Mouse (Mus musculus): ENCODE data around the gene Arrb1. TPM values are rescaled to one million over a fixed set of nuclear protein-coding genes. Genes with fewer than 3 reads are reported as not detected.

Gene Arrb1
- total RNA-seq, 2 experiments from 2014 or later, result 147 to 150 TPM

DNA sequence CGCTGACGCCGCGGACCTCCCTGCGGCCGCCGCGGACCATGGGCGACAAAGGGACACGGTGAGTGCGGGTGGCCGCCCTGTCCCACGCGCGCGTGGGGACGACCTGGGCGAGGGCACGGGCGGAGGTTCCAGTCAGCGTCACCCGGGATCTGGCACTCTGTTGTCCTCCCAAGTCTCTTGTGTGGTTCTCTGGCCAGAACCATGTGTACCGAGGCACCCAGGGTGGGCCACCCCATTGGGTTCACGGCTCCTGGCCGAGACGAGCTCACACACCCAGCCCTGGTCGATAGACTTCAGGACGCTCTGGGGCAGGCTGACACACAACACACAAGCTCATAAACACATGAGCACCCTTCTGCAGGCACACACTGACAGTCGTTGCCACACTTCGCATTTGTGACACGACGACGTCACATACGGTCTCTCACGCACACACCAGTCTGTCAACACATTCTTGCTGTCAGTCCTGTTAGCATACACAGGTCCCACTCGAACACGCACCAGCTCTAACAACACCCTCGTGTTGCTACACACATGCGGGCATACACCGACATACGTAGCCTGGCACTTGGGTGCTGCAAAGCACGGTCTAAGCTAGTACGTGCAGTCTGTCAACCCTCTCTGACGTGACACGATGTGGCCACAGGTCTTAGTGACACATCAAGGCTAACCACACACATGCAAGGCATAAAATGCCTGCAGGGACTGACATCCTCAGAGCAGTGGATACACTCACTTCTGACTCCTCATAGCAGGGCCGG, 655 bp downstream of the Arrb1 start:
- DNase-seq, result no peak
- intact Hi-C loops (cut with DNase I), result no loop called here

DNA sequence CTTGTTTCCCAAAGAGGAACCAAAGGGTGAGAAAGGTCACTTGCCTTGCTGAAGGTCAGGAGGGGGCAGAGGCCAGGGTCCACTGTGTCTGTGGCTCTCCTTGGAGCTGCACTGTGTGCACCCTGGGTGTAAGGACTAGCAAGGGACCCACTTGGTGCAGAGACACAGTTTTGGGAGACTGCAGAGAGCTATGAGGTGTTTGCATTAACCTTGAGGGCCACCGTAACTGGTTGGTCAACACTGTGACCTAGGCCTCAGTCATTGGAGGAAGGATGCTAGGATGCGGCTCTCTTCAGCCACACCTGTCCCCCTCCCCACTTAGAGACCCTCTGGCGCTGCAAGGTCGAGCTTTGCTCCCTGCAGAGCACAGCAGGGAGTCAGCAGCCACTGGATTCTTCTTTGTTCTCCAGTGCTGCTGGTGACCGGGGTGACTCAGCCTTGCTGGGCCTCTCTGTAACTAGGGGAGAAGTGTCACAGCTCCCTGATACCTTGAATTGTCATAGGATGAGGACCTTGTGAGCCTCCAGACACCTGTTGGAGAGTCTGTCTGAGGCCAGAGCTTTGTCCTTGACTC, 2.0 kb downstream of the Arrb1 start:
- intact Hi-C loops (cut with DNase I), result no loop called here
- no peak for DNase-seq

DNA sequence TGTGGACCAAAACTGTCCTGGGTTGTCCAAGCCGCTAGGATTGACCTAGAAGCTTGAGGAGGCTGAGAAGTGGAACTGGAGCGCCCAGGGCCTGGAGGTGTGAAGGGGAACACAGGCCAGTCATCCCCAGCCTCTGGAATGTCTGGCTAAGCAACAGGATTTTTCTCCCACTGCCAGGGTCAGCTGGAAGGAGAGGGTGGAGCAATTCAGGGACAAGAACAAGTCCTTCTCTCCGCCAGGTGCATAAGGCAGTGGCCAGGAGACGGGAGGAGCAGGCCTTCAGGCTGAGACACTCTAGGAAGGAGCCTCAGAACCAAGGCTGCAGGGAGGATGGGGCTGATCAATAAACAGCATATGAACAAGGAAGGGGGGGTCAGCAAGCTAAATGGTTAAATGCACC, 3.2 kb downstream of the Arrb1 start:
- intact Hi-C loops (cut with DNase I), result no loop called here
- DNase-seq, result no peak

DNA sequence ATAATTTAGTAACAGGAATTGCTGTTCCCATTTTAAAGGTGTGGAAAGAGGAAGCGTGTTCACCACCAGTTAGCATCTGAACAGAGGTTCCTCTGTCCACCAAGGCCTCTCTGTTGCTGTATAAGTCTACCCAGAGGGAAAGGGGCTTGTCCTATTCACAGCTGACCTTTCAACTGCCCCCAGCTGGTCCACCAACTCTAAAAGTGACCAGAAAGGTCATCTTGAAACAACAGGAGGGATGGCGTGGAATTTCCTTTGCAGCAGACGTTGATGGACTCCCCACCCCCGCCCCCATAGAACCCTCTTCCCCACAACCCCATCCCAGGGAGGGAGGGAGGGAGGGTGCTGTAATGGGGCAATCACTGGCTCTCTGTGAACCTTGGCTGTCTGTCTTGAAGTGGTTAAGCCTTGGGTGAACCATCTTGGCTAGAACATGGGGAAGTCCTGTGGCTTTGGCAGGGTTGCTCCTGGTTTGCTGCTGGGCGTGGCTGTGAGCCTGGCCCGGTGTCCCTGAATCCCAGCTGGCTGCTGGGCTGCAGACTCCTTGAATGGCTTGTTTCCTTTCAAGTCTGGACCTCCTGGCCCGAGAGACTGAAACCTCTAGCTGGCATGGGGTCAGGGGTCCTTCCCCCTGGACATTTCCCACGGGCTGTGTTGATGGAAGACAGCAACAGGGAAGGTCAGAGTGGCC, 4.1 kb downstream of the Arrb1 start:
- peak; percentile 47 for DNase-seq
- intact Hi-C loops (cut with DNase I), result no loop called here

DNA sequence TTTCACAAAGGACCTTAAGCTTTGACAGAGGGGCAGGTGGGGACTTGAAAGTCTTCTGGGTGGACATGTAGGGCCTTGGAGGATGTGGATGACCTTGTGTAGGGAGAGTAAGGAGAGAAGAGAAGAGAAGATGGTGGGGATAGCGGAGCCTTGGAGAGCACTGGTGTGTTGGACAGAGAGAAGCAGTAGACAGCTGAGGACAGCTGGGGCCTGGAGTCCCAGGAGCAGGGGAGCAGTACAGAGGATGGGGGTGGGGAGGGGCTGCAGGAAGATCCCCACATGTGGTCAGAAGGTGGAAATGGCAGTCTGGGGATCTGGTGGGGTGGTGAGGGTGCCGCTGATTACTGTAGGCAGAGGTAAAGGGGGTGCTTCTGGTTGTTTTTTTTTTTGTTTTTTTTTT, 4.8 kb downstream of the Arrb1 start:
- intact Hi-C loops (cut with DNase I), result no loop called here
- no peak for DNase-seq

DNA sequence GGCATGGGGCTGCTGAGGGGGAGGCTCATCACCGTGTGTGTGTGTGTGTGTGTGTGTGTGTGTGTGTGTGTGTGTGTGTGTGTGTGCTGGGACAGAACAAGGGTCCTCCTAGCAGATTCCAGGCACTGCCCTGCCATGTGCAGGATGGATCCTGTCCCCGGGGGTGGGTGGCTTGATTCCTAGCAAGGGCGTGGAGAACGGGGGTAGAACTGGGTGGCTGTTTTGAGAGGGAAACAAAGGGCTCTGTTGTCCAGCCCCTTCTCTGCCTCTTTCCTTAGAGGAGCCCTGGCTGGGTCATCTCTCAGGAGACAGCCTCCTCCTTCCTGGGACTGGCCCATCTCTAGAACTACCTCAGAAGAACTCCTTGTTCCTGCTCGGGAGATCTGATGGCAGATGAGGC, 5.9 kb downstream of the Arrb1 start:
- DNase-seq, result no peak
- intact Hi-C loops (cut with DNase I), result no loop called here

DNA sequence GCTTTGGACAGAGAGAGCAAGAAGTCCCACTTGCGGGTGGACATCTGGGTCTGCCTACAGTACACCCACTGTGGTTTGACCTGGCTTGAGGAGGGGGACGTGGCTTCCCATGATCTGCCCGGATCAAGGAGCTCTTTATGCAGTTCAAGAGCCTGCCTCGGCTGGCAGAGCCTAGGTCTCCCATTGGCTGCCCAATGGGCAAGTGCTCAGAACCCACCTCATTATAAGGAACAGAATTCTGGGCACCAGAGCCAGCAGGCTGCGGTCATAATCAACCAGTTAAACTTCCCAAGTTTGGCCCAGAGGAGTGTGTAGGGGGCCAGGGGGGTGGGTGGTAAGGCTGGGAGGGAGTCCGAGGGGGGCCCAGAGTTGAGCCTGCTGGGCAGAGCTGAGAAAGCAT, 9.0 kb downstream of the Arrb1 start:
- intact Hi-C loops (cut with DNase I), result no loop called here
- DNase-seq, result peak; percentile 33

DNA sequence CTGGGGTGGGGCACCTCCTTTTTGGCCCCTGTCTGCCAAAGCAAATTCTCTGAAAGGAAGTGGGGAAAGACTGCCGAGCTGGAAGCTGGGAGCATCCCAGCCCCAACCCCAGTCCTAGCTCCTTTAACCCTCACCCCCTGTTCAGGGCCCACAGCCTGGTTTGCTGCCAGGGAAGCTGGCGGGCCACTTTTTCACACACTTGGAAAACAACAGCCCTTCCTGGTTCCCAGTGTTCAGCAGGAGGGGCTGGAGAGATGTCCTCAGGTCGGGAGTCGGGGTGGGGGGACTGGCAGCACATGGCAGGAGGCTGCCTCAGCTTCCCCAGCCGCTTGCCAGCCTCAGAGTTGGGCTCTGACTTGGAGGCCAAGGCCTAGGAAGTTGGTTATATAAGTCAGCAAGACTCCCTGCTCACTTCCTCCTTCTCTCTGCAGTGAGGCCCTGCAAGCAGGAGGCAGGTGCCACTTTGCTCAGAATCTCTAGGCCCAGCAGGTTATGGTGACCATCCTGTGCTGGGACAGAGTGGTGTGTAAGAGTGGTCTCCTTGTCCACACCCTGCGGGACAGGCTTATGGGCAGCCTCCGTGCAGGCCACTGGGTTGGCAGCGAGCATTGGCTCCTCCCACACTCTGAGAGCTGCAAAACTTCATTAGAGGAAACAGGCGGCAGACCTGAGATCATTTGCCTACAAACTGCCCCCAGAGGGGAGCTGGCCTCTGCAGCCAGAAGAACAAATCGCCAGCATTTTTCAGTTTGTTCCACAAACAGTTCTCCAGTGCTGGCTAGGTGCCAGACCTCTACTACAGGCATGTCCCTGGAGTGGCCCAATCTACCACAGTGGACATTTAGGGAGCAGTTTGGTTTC, 10.8 kb downstream of the Arrb1 start:
- intact Hi-C loops (cut with DNase I), result no loop called here

DNA sequence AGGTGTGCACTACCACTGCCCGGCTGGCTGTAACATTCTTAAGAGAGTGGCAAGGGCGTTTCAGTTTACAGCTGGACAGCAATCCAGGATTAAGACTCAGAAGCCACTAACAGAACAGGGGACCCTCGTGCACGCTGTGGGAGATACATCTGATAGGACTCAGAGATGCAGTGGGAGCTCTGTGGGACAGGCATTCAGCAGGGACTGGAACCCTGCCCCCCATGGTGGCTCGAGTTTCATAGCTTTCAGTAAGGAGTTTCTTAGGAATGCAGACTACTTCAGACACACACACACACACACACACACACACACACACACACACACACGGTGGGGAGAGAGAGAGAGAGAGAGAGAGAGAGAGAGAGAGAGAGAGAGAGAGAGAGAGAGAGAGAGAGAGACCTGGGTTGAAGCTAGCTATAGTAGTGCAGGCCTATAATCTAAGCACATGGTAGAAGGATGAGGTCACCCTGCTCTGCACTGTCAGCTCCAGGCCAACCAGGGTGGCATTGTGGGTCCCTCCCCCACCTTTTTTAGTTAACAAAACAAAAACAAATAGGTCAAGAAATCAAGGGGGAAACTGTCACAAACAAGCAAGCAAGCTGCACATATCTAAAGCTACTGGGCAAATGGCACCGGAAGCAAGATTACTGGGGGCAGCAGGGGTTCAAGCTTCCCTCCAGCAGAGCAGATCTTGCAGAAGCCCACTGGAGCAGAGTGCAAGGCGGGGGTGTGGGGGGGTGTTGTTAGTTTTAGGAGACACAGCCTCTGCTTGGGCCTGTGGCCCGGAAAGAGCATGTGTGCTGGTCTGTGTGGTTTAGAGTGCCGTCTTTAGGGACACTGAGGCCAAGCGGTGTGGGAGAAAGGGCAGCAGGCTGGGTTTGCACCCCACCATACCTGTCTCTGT, 12.6 kb downstream of the Arrb1 start:
- intact Hi-C loops (cut with DNase I), result no loop called here
- no peak for DNase-seq

More for the DNA sequence above, 10.8 kb downstream of the Arrb1 start:
- DNase-seq, result peak; percentile 62

DNA sequence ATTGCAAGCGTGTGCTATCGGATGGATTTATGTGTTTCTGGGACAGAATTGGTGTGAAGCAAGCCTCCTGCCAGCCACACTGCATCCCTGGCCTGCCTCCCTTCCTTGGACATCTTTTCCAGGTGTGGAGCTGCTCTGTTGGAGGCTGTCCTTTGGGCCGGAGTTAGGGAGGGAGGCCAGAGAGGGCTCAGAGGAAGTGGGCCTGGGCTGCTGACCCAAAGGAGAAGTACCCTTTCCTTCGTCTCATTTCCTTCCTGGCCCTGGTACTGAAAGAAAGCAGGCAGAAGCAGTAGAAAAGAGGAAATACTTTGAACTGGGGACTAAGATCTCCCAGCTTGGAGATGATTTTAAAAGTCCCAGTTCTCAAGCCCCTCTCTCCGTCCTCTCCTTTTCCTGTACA, 14.4 kb downstream of the Arrb1 start:
- intact Hi-C loops (cut with DNase I), result loop anchor here (5.0 kb wide), 1 partner anchor 597 kb away; no protein-coding TSS in a partner anchor
- DNase-seq, result no peak

DNA sequence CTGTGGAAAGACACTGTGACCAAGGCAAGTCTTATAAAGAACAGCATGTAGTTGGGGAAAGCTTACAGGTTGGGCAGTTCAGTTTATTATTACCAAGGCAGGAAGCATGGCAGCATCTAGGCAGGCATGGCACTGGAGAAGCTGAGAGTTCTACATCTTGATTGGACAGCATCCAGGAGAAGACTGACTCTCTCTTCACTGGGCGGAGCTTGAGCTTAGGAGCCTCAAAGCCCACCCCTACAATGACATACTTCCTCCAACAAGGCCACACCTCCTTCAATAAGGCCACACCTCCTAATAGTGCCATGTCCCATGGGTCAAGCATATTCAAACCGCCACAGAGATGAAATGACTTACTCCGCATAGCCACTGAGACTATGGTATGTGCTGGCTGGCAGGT, 16.4 kb downstream of the Arrb1 start:
- DNase-seq, result no peak
- intact Hi-C loops (cut with DNase I), result loop anchor here (5.0 kb wide), 1 partner anchor 599 kb away; no protein-coding TSS in a partner anchor

DNA sequence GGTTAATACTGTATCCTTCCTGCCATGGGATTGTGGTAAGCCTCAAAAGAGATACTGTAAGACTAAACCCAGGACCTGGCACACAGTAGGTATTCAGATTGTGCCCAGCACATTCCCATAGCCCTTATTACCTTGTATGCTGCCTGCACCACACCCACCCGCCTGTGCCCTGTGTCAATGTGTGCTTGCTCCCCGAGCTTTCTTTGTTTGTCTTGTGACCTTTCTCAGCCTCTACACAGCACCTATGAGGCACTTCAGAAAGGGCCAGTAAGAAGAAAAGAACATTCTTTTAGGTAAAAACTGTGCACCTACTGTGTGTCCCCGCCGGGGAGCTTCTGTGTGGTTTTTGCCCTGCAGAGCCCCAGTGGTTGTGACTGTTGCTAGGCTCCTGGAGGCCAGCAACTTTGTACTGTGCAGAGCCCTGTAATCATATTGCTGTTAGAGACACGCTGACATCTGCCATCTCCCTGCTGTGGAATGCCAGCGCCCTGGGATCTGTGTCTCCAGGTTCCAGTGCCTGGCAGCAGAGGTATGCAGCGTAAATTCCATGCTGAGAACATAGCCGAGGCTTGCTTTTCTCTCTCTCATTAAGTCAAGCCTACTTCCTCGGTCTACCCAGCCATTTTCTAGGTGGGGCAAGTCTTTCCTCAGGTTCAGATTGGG, 18.1 kb downstream of the Arrb1 start:
- DNase-seq, result no peak
- intact Hi-C loops (cut with DNase I), result loop anchor here (5.0 kb wide), 1 partner anchor 601 kb away; no protein-coding TSS in a partner anchor

DNA sequence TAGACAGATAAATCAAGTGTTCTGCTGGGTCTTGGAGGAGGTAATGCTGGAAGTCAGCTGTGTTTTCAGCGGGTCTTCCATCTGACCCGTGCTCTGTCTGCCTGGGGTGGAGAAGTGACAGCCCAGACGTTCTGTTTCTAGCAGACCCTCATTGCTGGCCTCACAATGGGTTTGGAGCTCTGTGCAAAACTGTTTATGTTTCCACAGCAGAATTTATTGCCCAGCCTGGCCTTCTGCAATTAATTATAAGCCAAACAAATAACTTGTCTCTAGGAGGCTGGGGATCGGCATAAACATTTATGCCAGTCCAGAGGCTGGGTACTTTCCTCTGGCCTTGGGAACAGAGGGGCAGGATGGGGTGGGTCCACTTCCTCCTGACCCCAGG, 18.6 kb downstream of the Arrb1 start:
- intact Hi-C loops (cut with DNase I), result loop anchor here (5.0 kb wide), 1 partner anchor 602 kb away; no protein-coding TSS in a partner anchor
- DNase-seq, result no peak

DNA sequence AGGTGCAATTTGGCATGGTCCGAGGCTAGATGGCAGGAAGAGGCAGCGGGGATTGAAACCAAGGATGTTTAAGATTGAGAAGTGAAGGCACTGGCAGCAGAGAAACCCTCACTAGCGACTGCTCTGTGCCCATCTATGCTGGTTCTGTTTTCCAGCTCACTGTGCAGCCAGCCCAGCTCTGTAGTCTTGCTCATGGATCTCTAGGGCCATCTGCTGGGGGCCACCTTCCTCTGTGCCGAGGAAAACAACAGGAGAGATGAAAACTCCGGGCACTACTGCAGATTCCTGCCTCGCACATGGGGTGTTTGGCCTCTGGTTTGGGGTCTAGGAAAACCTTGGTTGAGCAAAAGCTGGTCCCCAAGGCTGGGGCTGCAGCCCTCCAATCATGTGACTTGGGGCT, 20.6 kb downstream of the Arrb1 start:
- peak; percentile 61 for DNase-seq
- intact Hi-C loops (cut with DNase I), result no loop called here

DNA sequence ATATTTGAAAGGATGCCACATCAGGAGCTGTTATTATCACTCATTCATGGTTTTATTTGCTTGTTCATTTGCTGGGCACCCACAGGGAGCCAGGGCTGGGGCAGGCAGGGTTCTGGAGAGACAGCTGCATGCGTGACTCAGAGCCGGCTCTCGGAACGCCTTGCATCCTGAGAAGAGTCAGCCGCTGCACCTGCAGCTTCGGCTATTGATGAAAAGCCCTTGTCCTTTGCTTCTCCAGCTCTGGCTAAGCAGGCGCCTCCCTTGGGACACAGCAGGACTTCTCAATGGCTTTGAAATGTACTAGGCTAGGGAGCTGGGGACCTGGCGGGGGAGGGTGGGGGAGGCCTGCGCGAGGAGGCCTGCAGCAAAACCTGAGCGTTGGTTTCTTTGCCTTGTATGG, 23.8 kb downstream of the Arrb1 start:
- intact Hi-C loops (cut with DNase I), result no loop called here
- no peak for DNase-seq

DNA sequence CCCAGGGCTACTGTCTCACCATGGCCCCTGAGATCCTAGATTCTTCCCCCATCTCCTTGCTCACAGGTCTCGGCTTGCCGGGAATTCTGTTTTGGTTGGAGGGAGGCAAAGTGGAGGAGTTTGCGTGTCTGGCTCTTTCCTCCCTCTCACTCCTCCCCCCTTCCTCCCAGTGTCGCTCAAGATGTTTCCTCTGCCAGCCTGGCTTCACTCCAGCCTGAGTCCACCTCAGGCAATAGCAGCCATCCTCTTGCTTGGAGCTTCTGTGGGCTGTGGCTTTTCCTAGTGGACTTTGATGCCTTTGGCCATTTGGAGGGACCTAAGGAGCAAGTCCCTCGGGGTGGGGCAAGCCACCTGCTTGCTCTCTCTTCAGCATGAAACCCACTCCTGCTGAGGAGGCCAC, 27.2 kb downstream of the Arrb1 start:
- intact Hi-C loops (cut with DNase I), result no loop called here
- DNase-seq, result peak; percentile 75

DNA sequence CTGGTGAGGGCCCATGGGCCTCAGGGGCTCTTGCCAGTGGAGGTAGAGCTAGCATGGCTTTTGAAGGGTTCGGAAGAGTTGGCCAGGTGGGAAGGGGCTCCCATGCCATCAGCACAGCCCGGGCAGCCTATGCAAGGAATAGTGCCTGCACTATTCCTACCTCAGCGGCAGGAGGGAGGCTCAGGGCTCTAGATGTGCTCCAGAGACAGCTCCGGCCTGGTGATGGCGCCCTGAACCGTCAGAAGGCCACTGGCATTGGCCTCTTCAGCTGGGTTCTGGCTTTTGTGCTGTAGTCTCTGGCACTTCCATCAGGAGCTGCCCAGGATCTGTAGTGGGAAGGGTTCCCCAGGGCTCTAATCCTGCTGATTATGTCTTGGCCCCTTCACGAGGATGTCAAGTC, 28.0 kb downstream of the Arrb1 start:
- DNase-seq, result peak; percentile 31
- intact Hi-C loops (cut with DNase I), result no loop called here

DNA sequence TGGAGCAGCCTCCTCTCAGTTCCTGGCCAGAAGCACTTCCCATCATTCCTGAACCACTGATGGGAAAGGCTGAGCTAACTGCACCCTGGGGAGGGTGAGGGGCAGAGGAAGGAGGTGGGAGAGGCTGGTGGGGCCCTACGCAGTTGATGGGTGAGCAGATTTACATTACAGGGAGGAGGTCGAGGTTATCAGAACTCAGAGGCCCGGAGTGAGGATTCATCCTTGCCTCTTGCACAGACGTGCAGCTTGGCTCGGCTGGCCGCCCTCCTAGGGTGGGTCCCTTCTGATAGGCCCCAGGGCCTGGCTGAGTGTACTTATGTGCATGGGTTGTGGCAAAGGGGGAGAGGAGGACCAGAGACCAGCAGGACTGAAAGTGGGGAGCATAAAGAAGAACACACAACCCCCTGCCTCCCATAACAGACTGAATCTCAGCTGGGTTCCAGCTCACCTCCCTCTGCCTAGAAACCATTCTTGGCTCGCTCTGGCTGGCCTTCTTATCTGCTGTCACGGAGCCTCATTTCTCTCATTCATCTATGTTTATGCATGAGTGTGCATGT, 30.1 kb downstream of the Arrb1 start:
- intact Hi-C loops (cut with DNase I), result no loop called here
- peak; percentile 36 for DNase-seq

DNA sequence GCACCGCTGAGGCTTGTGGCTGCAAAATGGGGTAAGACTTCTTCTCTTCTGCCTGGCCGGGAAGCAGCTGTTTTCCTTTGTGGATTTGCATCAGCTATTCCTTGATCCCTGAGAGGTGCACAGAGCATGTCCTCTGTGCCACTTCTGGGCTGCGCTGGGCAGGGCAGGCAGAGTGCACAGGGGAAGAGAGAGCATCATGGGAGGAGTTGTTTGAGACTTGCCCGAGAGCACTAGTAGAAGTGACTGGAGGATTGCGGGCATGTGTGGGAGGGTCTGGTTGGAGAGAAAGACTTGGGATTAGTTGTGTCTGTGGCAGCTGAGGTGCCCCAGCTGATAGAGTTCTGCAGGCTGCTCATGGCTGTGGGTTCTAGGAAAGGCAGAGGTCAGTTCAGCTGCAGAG, 35.4 kb downstream of the Arrb1 start:
- DNase-seq, result no peak
- intact Hi-C loops (cut with DNase I), result no loop called here

All from left cerebral cortex, postnatal 4 days (tissue).